Mouse (Mus musculus): ENCODE data around the gene Gpr83. TPM values are rescaled to one million over a fixed set of nuclear protein-coding genes. Genes with fewer than 3 reads are reported as not detected.

Gene Gpr83
- total RNA-seq, 2 experiments from 2014 or later = 0.07 TPM; not detected in 1

DNA sequence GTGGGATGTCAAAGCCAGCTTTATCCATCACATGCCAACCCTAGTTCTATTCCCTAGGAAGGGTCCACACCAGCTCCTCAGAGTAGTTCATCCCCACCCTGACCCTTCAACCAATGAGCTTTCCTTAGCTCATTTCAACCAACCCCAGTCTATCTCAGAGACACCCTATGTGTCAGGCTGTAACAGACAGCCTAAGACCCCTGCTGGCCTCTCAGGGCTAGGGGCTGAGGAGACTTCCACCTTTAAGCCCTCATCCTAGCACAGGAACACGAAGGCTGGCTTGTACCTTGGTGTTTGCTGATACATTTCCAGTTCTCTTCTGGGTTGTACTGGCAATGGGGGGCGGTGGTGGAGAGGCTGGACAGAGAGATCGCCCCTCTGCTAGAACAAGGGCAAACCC lies 43.0 kb downstream of the Gpr83 start:
- intact Hi-C loops (cut with DNase I) = no loop called here
- DNase-seq = no peak

DNA sequence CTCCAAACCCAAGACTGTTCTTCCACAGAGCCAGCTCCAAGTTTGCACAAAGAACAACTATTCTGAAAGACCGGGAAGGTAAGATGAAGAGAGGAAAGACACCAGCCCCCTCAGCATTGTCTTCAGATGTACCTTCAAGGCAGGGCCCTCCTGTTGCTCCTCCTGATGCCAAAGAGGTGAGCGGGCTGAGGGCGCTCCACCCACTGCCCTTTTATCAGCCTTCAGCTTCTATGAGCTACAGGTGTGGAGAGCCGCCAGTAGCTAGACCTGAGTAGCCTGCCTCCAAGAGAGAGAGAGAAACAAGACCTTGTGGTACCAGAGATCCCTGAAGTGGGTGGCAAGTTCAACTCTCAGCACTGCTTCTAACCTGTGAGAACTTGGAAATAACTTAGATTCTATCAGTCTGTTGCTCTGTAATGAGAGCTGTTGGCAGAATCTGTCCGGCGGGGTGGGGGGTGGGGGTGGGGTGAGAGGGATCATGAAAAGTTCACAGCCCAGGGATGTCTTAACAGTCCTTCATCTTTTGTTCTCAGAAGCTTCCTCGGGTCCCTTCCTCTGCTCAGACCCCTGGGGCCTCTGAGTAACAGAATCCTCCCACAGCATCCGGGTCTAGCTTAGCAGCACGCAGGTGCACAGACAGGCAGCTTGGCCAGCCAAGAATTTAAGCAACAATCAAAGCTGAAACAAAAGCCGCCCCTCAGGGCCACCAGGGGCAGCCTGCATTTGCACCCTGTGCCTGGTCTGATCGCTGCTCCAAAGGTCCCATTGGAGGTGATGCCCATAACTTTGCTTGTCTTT lies 43.8 kb downstream of the Gpr83 start, which contains the start of gene Izumo1r:
Gene Izumo1r (minus strand): TSS at position 369 of the 798 bp plus-strand sequence.
- intact Hi-C loops (cut with DNase I) = no loop called here
- no peak for DNase-seq

DNA sequence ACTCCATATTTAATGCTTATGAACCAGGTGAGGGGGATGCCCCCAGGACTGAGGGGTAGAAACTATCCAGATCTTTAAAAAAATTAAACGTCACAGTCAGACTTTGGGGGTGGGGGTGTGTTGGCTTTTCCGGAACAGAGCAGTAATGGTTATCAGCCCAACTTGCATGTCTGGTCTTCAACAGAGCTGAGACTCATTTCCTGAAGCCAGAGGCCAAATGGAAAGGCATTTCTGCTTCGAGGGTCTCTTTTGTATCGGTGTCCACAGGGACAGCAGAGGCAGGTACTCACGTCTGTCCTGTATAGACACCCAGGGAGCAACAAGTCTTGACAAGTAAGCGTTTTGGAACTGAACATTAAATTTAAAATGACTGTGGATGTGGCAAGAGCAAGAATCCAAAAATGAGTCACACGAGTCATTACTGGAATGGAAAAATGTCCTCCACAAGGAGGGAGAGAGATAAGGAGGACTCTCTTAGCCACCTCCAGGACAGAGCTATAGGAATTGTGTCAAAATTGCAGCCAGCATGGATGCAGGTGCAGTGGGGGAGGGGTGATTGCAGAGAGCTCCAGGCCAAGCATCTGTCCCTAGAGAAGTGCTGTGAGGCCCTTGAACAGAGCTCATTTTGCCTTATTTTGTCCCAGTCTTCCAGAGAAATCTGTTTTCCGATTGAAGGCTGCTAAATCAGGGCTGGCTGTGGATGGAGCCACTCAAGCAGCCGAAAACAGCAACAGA lies 44.9 kb downstream of the Gpr83 start:
- intact Hi-C loops (cut with DNase I) = no loop called here
- DNase-seq = peak; percentile 29 to 36

DNA sequence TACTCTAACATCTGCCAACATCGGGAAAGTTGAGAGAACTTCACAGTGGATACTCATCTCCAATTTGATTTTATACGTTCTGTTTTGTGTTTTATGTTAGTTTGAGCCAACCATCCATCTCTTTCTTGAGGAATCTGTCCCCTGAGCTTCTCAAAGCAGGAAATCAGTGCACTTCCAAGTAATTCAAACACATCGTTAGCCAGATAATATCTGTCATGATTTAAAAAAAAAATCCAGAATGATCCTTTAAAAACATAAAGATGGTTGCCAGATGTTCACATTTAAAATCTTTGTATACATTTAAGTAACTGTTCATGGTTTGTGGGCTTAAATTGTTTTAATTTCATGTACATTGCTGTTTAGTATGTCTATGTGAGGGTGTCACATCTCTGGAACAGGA lies 45.9 kb downstream of the Gpr83 start:
- intact Hi-C loops (cut with DNase I) = no loop called here
- DNase-seq = no peak

DNA sequence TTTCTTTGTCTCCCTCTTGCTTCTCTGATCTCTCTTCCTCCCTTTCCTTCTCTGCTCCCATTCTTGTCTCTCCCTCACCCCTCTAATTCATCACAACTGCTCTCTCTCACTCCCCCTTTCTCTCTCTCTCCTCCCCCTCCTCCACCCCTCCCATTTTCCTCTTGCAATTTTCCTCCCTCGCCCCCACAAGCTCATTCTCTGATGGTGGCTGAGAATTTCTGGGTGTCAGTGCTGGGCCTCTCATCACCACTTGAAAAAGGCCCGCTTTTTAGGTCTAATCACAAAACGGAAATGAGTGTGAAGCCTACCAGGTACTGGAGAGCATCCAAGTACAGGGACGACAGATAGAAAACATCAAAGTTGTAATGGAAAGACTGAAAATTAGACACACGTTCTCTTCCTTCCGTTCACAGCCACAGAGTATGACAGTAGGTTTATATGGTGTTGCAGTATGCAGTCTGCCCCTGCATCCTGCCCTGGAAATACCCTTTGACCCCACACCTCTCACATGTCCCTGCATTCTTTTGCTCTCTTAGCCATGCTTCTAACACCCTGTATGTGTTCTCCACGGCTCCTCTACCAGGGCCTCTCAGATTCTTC lies 47.9 kb downstream of the Gpr83 start:
- no peak for DNase-seq
- intact Hi-C loops (cut with DNase I) = no loop called here

DNA sequence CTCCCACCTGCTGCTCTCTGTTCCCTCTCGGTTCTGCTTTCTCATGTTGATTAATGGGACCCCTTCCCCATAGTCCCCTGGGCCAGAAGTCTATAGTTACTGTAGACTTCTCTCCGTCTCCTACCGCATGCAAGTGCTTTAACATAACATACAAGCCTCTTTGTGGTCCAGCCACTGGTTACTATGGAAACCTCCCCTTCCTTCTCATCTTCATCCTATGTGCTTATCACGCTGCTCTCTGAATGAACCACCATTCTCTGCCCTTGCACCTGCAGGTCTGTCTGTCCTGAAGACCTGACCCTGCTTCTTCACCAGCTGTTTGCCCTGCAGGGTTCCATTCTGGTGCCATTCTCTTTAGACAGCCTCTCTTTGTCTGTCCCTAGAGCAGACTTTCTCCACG lies 50.0 kb downstream of the Gpr83 start:
- intact Hi-C loops (cut with DNase I) = no loop called here
- DNase-seq = no peak

DNA sequence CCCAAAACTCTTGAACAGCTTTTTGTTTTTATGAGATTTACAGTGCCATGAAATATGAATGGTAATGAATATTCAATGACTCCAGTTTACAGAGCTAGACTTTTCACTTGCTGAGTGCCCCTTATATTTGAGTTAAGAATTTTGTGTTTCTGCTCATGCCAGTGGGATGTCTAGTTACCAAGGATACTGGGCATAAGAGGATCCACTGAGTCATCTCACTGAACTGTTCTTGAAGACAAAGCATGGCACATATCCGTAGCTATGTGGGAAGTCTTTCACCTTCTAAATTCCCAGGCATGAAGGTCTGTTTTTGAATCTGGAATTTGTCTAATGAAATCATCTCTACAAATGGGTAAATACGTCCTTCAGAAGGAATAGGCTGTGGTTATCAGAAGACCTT lies 52.0 kb downstream of the Gpr83 start:
- no peak for DNase-seq
- intact Hi-C loops (cut with DNase I) = no loop called here

DNA sequence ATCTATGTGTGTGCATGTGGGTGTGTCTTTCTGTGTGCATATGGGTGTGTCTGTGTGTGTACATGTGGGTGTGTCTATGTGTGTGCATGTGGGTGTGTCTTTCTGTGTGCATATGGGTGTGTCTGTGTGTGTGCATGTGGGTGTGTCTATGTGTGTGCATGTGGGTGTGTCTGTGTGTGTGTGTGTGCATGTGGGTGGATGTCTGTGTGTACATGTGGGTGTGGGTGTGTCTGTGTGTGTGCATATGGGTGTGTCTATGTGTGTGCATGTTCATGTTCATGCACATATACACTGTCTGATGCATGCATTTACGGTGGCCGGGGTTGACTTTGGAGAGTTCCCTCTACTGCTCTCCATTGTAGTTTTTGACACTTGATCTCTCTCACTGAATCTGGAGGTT lies 57.7 kb downstream of the Gpr83 start:
- DNase-seq = no peak
- intact Hi-C loops (cut with DNase I) = no loop called here

DNA sequence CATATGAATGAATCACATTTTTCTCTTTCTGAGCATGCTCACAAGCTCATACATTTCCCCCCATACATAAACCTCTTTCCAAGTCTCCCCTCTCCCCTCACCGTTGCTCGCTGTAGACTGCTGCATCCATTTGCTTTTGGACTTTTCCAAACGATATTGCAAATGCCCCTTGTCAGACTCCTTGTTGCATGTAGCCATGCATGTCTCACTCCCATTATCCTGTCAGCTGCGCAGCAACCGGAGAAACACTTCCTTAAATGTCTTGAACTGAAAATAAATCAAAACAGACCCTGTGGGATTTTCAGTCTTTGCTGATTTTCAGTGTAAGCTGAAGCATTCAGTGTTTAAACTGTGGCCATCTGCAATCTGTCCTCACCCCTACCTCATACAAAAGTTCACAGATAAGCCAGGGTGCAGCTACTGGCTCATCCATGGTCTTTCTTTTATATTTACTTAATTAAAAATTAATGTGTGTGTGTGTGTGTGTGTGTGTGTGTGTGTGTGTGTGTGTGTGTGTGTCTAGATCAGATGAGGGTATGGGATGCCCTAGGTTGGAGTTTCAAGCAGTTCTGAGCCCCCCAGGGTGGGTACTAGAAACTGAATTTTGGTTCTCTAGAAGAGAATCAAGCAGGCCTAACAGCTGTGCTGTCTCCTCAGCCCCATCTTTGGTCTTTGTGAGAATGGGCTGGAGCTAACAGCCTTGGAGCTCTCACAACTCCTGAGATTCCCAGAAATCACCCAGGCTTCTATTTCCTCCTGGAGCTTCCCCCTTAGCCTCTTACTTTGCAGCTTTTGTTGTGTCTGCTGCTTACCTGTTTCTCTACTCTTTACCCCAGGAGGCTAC lies 59.0 kb downstream of the Gpr83 start:
- DNase-seq = no peak
- intact Hi-C loops (cut with DNase I) = no loop called here

Other genes with a start within 250 kb of the Gpr83 start
- 10 to 100 TPM; 62.2 to 65.4 TPM for gene Amotl1, start 215.2 kb upstream of the Gpr83 start, total RNA-seq (2021)
- not detected for gene Piwil4, start 119.5 kb upstream of the Gpr83 start, total RNA-seq (2021)
- 1 to 10 TPM in 1 of 2 experiments, under 1 TPM in 1; 0.69 to 1.1 TPM for gene Fut4, start 107.8 kb upstream of the Gpr83 start, total RNA-seq (2021)
- not detected for gene 1700012B09Rik, start 89.2 kb upstream of the Gpr83 start, total RNA-seq (2021)
- gene Mre11a, start 75.6 kb upstream of the Gpr83 start, total RNA-seq (2021) = 10 to 100 TPM; 13.4 to 16.1 TPM
- 1 to 10 TPM; 7.7 to 8.2 TPM for gene Ankrd49, start 75.4 kb upstream of the Gpr83 start, total RNA-seq (2021)
- gene Izumo1r, start 43.7 kb downstream of the Gpr83 start, total RNA-seq (2021) = not detected
- 10 to 100 TPM in 1 of 2 experiments, 1 to 10 TPM in 1; 9.5 to 12.2 TPM for gene Panx1, start 185.3 kb downstream of the Gpr83 start, total RNA-seq (2021)